Mouse (Mus musculus) bone marrow, adult 2 months (tissue): ENCODE results near the gene Oxct2b. TPM values are rescaled to one million over a fixed set of nuclear protein-coding genes. Genes with fewer than 3 reads are reported as not detected.
"Not testable (repeated sequence)": the region's sequence is repeated elsewhere in the genome, so short reads cannot be mapped to it uniquely, and the experiment has no call there.

ENCODE experiments used
- H3K27ac ChIP-seq: fragments of 200-500 bp; 2 replicates; pipeline ENCODE4 v1.5.1; 2012; ENCODE audit warnings: low read depth, mild to moderate bottlenecking, control low read depth, inconsistent platforms, low read length; ENCODE audit not compliant: control insufficient read depth, poor library complexity, insufficient read depth
- H3K4me1 ChIP-seq: fragments of 200-500 bp; 2 replicates; pipeline ENCODE4 v1.6.1; 2011; ENCODE audit warnings: low read length; ENCODE audit not compliant: control insufficient read depth, insufficient read depth
- H3K4me3 ChIP-seq: fragments of 200-500 bp; replicated peaks from 2 replicates; pipeline ENCODE3; 2011; ENCODE audit warnings: mild to moderate bottlenecking, low read depth, low read length, control low read depth; ENCODE audit not compliant: control insufficient read depth
- CTCF ChIP-seq: fragments of 200-500 bp; IDR thresholded peaks from 2 replicates; pipeline ENCODE4 v1.5.1; 2011; ENCODE audit warnings: low read length, control low read depth; ENCODE audit not compliant: control insufficient read depth, insufficient read depth
- POLR2A ChIP-seq: fragments of 200-500 bp; IDR thresholded peaks from 2 replicates; pipeline ENCODE4 v1.6.1; 2011; ENCODE audit warnings: low read depth, mild to moderate bottlenecking, control low read depth, low read length, borderline replicate concordance; ENCODE audit not compliant: control insufficient read depth
- WGBS: fragments of 180-500 bp; shearing (Covaris S2); methylation state at CpG from one replicate; pipeline ENCODE4 v1.1.7; 2018; 5-methylcytosine and 5-hydroxymethylcytosine counted together
- polyA plus RNA-seq: library from polyadenylated mRNA; stranded (reverse); fragments of >200 nt; gene quantifications from 2 replicates; pipeline ENCODE4 v1.2.4, GENCODE M21; 2011; ENCODE audit warnings: low replicate concordance; ENCODE audit not compliant: missing spikeins, insufficient read depth, insufficient read length

Oxct2b gene
- polyA plus RNA-seq, 1 experiment, result not detected

DNA sequence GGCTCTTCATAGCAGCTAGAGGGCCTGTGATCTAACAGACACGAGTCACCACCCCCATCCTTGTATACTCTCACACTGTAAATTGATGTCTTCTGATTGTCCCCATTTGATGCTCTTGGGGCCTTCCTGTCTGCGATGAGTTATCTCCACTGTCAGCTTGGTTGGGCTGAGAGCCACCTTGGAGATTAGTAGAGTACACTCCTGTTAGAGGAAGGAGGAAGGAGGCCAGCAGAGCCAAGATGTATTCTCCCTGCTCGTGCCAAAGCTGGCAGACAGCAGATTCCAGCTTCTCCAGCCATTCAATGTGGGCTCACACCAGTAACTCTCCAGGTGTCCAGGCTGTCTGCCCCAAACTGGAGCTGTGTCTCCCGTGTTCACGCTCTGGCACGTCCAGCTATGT is 44.5 kb downstream of the Oxct2b start:
- Histone ChIP-seq H3K27ac (no peak overlapping the region), H3K4me3 (no peak overlapping the region), H3K4me1 (no peaks in the 10 kb centered on the region)
- WGBS, result 68% methylated on average over 6 of the region's 6 CpGs
- TF ChIP-seq CTCF (no peak), POLR2A (no peak)

DNA sequence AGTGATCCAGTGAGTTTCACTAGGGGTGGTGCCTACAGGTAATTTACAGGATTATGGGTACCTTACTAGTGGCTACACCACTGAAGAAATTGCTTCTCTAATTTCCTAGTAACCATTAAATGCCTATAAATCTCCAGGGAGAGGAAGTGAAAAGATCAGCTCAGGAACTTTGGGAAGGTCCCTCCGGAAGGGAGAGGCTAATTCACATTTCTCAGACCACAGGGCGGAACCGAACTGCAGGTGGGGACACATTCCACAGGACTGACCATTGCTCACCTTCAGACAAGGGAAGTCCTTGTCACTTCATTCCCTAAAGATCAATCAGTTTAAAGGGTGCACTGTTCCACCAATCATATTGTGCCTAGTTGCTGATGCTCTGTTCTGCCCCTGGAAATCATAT is 45.2 kb downstream of the Oxct2b start:
- H3K4me3 ChIP-seq, result not testable (repeated sequence)

DNA sequence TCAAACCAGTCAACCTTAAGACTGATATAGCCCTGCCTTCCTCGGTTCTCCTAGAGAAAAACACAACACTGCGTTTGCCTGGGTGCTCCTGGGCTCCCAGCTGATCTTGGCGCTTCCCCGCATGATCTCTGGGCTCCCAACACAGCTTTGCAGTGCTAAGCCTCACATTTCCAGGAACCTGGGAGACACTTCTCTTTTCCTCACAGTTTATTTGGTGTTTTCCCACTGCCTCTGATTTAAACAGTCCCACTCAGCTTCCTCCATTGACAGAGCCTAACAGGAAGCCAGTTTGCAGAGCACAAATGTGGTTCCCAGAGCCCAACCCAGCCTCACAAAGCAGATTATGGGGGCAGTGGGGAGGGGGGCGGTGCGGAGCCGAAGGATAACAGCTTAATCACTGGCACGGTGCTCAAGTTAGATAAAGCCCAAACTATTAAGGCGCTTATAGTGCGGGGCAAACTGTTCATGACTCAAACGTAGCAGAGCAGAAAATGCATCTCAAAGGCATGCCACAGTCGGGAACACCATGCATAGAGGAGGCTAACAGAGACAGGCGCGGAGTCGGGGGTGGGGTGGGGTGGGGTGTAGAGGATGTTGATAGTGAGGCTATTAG is 46.3 kb downstream of the Oxct2b start:
- WGBS, result 8% methylated on average over 15 of the region's 15 CpGs
- Histone ChIP-seq H3K4me3 (no peak overlapping the region), H3K4me1 (no peaks in the 10 kb centered on the region), H3K27ac (no peak overlapping the region)
- no peak for TF ChIP-seq CTCF
- no peak for TF ChIP-seq POLR2A

More for the DNA sequence above, 45.2 kb downstream of the Oxct2b start:
- 77% methylated on average over 3 of the region's 3 CpGs for WGBS
- not testable (repeated sequence) for H3K4me1 ChIP-seq, H3K27ac ChIP-seq

DNA sequence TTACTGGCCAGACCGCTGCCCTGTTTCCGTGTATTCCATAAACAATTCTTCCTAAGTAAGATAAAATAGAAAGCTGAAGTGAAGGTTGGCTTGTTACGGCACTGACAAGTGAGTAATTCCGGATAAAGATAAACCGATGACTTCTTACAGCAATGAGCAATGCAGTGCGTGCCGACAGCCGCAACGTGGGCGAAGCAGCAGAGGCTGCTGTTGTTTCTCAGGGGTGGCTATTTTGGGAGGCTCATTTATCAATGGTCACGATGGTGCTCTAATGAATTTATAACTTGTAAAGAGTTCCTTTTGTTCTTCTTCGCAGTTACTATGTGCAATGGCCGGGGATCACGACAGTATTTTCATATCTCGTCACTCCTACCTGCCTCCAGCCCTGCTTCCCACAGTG is 48.1 kb downstream of the Oxct2b start:
- 88% methylated on average over 15 of the region's 15 CpGs for WGBS
- no peak overlapping the region for H3K27ac ChIP-seq
- no peaks in the 10 kb centered on the region for H3K4me1 ChIP-seq
- no peak overlapping the region for H3K4me3 ChIP-seq
- TF ChIP-seq POLR2A, result no peak
- no peak for TF ChIP-seq CTCF

Other genes with a start within 250 kb of the Oxct2b start
- gene Cap1, start 230.2 kb upstream of the Oxct2b start, polyA plus RNA-seq, result 213 and 346 TPM in 2 replicates
- not detected in 2 replicates for gene Mfsd2a, start 155.1 kb upstream of the Oxct2b start, polyA plus RNA-seq
- gene Mycl, start 120.6 kb upstream of the Oxct2b start, polyA plus RNA-seq, result 0.40 and 0.60 TPM in 2 replicates
- 7.3 and 12.3 TPM in 2 replicates for gene Trit1, start 99.7 kb upstream of the Oxct2b start, polyA plus RNA-seq
- not detected in 2 replicates for gene Bmp8b, start 11.1 kb upstream of the Oxct2b start, polyA plus RNA-seq
- gene Ppie, start 23.7 kb downstream of the Oxct2b start, polyA plus RNA-seq, result 23.6 and 30.0 TPM in 2 replicates
- not detected in 2 replicates for gene Hpcal4, start 67.0 kb downstream of the Oxct2b start, polyA plus RNA-seq
- not detected in 2 replicates for gene Nt5c1a, start 85.2 kb downstream of the Oxct2b start, polyA plus RNA-seq
- 0.77 and 0.84 TPM in 2 replicates for gene Heyl, start 117.3 kb downstream of the Oxct2b start, polyA plus RNA-seq
- 147 and 150 TPM in 2 replicates for gene Pabpc4, start 146.1 kb downstream of the Oxct2b start, polyA plus RNA-seq
- not detected in 2 replicates for gene Oxct2a, start 207.4 kb downstream of the Oxct2b start, polyA plus RNA-seq
- gene Bmp8a, start 227.0 kb downstream of the Oxct2b start, polyA plus RNA-seq, result not detected in 2 replicates